Mouse (Mus musculus) lung, postnatal 0 days (tissue): Measurements from ENCODE around the gene Tm4sf1.

Experiments used
- CTCF ChIP-seq: IDR thresholded peaks from 2 replicates; pipeline ENCODE4 v1.5.1; 2016; ENCODE audit warnings: antibody characterized with exemption, mild to moderate bottlenecking
- EP300 ChIP-seq: IDR thresholded peaks from 2 replicates; pipeline ENCODE4 v1.6.1; 2016; ENCODE audit warnings: antibody characterized with exemption, mild to moderate bottlenecking, control low read depth

GRCm38 (mm10) chr3:57301366-57301765, 422 bp downstream of the Tm4sf1 start:
- TF ChIP-seq CTCF (no peak), EP300 (no peak)
